Mouse (Mus musculus) gastrocnemius, postnatal 36 days (tissue): ENCODE measurements around the gene Manea. TPM values are rescaled to one million over a fixed set of nuclear protein-coding genes. Genes with fewer than 3 reads are reported as not detected.
"Not testable (repeated sequence)": the region's sequence is repeated elsewhere in the genome, so short reads cannot be mapped to it uniquely, and the experiment has no call there.

Experiments used
- DNase-seq, 2 experiments: peaks; one replicate each; pipeline ENCODE4 v3.0.0; 2022
- intact Hi-C: fragments of 180-260 bp; cut with DNase I; formaldehyde crosslinking; loops from one replicate; pipeline ENCODE4 v1.15.1; 2025
- long read RNA-seq, 2 experiments: library from polyadenylated mRNA; stranded (forward); transcript quantifications; one replicate each; pipeline ENCODE4 v2.0.0; 2021
- total RNA-seq, 2 experiments: library from RNA; stranded (reverse); gene quantifications; 2 replicates each; pipeline ENCODE4 v1.2.3; 2021

Gene Manea
- 1 to 10 TPM; 3.9 to 4.3 TPM for total RNA-seq
- long read RNA-seq, experiment 1, partial matches to known transcripts: 0 of 1 reads
- long read RNA-seq, experiment 1, other reads (novel, unspliced or antisense): 1 of 1 reads
- long read RNA-seq, experiment 2, partial matches to known transcripts: 0 of 1 reads
- long read RNA-seq, experiment 2, other reads (novel, unspliced or antisense): 1 of 1 reads

DNA sequence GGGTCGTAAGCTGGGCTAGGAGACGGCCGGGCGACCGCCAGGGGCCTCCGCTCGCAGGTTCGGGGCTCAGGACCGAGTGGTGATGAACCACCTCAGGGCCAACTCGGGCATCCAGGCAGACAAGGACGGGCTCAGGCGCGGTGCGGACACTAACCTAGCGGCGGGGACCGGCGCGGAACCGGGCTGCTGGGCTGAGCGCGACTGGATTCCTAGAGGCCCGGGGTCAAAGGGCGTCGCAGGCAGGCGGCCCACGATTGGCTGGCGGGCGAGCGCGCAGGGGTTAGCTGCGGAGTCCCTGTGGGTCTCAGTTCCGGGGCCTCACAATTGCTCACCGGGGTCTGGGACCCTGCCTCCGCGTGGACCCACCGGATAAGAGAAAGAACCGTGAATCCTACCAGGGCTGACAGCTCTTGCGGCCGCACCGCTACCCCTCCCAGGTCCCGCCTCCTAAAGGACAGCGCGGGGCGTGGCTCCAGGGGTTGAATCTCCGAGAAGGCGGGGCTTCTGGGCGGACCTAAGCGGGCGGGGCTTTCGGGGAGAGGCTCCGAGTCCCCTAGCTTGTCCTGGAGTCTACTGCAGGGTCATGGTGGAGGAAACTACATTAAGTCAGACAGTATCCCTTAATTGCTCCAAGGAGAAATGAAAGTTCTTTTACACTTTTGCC lies at the start of gene Manea:
TSS of gene Manea (minus strand) at position 449 of the 664 bp plus-strand sequence.
- intact Hi-C loops: no loop called here
- DNase-seq: peak; percentile 90 to 92

DNA sequence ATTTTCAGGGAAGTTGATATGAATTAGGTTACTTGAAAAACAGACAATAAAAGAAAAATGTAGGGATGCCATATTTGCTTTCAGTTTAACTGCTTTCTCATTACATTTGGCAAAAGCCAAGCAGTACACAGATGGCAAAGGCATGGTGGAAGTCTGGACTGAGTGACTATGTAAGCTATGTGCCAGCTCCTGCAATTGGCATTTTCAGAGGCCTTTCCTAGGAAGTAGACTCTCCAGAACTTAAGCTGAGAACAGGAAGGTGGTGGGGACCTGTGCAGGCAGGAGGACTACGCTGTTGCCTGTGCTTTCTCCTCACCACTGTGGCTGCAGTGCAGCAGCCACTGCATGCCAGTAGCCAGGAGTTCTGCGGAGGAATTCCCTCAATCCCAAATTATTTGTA lies 7.9 kb upstream of the Manea start:
- no peak for DNase-seq
- intact Hi-C loops: no loop called here

DNA sequence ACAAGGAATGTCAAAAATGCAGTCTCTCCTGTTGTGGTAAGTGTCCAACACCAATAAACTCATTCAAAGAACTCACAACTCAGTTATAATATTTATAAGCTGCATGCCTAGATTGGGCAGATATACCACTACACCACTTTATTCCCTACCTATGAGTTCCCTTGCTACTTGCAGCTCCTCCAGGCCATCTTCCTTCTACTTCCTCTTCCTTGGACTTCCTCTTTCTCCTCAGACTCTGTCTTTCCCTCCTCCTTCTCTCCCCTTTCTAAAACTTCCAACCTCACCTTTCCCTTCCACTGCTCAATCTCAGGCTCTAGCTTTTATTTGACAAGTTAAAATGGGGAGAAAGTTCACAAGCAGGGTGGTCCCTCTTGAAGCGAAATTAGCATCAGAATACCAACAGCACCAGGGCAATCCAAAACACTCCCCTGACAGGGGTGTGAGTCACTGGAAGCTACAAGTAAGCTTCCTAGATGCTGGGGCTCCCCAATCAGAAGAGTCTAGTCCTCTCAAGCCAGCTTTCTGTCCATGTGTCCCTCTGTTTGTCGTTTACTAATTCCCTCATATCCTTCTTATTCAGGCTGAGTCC lies 7.0 kb upstream of the Manea start:
- DNase-seq: no peak
- intact Hi-C loops: no loop called here

DNA sequence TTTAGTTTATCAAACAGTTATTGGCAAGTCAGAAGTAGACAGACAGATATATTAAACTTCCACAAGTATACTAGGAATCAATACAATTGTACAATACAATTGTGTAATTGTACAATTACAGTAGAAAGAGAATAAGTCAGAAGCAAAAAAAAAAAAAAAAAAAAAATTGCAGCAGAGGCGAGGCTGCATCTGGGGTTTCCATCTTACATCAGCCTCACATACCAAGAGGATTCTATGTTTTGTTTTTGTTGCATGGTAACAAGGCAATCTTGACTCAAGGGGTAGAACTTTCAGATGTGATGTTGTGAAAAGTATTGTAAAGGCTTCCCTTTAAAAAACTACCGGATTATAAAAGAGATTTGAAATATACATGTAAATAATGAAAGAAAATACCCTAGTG lies 548 bp upstream of the Manea start:
- intact Hi-C loops: no loop called here
- DNase-seq: no peak

DNA sequence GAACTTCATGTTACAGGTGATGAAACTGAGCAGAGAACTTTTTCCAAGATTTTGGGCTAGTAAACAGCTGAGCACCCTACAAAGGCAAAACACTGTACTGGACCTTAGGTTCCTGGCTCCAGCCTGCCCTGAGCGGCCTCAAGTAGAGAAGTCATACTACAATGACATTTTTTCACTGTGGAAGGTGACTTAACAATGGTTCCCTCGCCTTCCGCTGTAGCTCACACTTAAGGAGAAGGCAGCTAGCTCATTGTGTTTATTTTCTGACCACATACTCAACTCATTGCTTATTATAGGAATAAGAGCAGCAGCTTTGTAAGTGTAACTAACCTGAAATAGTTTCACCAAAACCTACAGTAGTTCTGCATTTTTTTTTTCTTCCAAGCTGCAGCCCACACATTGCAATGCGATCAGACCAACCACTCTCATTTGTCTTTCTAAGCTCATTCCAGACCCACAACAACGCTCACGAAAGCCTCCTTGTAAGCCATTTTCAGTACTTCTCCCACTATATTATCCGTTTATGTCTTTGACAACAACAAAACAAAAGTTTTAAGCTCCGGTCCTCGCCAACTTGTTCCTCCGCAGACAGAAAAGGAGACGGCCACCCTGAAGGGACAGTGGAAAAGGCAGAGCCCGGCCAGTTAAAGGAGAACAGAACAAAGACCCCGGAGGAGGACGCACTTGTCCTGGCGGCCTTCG lies 799 bp downstream of the Manea start:
- DNase-seq: no peak
- intact Hi-C loops: no loop called here

DNA sequence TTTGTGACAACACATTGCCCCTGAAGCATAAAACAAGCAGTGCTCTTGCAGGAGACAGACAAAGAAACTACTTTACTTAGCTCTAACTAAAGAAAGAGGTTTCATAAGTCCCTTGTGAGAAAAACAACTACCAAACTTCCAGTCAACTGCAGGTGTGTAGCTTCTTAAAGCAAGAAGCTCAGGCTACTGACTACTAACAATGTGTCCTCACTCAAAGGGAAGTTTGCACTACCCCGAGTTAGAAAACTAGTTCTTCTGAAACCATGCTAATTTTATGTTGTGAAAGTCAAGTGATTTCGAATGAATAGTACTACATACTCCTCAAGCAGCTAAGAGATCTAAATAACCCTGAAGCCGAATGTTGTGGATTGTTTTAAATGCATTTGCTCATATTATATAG lies 1.6 kb downstream of the Manea start:
- no peak for DNase-seq
- intact Hi-C loops: no loop called here

DNA sequence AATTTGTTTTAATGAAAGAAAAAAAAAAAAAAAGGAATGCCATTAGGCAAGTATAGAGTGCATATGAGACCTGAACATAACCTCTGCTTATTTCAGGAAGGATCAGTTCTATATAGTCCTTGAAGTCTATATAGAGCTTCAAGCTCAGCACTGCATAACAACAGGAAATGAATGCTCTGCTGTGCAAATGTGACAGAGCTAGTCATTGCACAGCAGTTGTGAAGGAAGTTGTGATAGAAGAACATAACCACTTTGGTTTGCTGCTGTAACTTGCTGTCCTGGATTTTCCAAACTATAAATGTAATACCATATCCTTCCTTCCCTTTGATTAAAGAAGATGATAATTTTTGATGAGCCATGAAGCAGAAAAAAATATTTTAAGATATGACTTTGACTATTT lies 4.3 kb downstream of the Manea start:
- no peak for DNase-seq
- intact Hi-C loops: no loop called here

DNA sequence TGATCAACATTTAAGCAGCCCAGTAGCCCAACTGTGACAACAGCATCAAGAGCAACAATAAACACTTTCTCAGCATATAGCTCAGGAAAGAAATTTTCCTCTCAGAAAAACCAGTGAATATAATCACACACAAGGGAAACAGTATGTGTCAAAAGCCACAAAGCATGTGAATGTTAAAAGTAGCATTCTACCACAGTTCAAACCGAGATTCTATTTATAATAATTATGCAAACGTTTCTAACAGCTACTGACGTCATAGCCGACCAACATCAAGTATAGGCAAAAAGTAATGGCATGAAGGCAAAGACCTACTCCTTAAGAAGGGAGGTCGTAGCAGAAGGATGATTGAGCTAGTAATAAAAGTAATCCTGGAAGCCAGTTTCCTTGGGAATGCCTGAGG lies 8.1 kb downstream of the Manea start:
- no peak for DNase-seq
- intact Hi-C loops: no loop called here

DNA sequence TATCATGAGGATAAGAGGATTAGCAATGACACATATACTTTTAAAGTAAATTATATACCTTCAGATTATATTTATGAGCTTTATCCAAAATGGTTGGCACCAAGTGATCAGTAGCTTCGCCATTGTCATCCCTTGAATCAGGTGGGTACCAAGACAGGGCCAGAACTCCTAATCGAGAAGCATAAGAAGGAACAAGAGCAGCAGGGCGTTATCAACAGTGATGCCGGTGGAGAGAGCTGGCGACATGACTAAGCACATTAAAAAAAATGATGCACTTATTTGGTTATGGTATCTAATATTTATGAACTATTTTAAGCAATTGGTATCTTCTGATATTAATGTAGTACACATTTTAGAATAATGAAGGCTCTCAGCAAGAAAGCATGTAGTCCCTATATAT lies 10.1 kb downstream of the Manea start:
- intact Hi-C loops: no loop called here
- no peak for DNase-seq

DNA sequence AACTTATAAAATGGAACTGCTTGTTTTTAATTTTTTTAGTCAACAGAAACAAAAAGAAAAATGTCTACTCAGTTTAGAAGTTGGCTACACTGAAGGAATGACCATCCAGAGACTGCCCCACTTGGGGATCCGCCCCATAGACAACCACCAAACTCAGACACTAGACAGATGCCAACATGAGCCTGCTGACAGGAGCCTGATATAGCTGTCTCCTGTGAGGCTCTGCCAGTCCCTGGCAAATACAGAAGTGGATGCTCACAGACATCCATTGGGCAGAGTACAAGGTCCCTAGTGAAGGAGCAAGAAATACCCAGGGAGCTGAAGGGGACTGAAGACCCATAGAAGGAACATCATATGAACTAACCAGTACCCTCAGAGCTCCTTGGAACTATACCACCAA lies 42.0 kb downstream of the Manea start:
- intact Hi-C loops, DNase-seq: not testable (repeated sequence)

DNA sequence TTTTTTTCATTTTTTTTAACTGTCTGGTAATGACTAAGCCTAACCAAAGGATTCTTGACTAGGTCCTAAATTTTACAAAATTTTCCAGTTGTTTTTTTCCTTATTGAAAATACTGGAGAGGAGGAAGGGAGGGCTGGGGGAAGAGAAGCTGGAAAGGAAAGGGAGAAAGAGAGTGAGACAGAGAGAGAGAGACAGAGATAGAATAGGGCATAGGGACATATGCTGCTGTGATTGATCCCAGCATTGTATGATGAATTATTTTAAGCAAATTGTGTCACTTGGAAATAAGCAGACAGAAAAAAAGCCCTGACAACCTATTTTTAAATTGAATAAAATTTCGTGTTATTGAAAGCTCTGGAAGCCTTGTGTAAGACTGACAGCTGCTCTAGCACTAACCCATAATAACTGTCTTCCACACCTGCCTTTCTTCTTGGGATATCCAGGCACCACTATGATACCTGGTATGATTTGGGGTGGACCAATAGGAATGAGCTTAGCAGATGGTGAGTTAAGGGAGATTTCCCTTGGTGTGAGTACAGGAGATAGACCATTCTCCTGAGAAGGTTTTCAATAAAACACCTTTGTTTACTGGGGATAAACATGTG lies 69.5 kb downstream of the Manea start:
- intact Hi-C loops: no loop called here
- no peak for DNase-seq

DNA sequence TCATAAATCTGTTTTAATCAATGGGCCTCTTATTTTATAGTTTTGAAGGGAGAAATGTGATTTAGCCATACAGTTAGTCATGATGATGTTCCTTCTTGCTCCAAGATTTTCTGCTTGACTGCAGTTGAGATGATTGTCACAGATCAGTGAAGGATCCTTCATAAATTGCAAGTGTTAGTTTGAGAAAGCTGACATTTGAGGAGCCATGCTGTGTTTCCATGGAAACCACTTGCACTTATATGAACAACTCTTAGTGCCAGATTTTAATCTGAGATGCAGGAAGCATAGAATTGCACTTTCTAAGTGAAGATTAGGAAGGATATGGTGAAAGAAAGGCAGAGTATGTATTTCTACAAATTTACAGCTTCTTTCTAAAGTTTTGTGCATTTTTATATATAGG lies 70.4 kb downstream of the Manea start:
- DNase-seq: no peak
- intact Hi-C loops: no loop called here

DNA sequence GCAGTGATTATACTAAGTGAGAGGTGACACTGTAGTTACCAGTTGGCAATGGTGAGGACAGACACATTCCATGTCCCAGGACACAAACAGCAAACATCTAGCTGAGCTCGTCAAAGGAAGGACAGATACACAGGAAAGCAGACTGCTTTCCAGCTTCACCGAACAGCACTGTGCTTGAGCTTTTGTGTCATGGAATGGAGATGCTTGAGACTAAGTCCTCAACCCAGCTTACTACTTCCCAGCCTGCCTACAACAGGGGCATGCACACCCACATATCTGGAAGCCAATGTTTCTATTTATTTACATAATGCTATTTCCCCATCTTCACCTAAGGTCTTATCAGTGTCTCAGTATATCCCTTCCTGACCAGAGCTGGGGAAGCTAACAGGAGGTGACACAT lies 70.9 kb downstream of the Manea start:
- DNase-seq: no peak
- intact Hi-C loops: no loop called here
